Mouse (Mus musculus) left cerebral cortex, adult 18-20 months (tissue): ENCODE data around the gene Iqcf3. TPM values are rescaled to one million over a fixed set of nuclear protein-coding genes. Genes with fewer than 3 reads are reported as not detected.
"Not testable (repeated sequence)": the region's sequence is repeated elsewhere in the genome, so short reads cannot be mapped to it uniquely, and the experiment has no call there.

ENCODE experiments used
- DNase-seq, 2 experiments: peaks; one replicate each; pipeline ENCODE4 v3.0.0; 2021 to 2022; ENCODE audit warnings: low spot score in 2 of 2, mixed read lengths in 1 of 2
- total RNA-seq, 2 experiments: library from RNA; stranded (reverse); gene quantifications; 2 replicates each; pipeline ENCODE4 v1.2.3; 2021

The Iqcf3 gene
- total RNA-seq, 2 experiments from 2014 or later, result not detected

DNA sequence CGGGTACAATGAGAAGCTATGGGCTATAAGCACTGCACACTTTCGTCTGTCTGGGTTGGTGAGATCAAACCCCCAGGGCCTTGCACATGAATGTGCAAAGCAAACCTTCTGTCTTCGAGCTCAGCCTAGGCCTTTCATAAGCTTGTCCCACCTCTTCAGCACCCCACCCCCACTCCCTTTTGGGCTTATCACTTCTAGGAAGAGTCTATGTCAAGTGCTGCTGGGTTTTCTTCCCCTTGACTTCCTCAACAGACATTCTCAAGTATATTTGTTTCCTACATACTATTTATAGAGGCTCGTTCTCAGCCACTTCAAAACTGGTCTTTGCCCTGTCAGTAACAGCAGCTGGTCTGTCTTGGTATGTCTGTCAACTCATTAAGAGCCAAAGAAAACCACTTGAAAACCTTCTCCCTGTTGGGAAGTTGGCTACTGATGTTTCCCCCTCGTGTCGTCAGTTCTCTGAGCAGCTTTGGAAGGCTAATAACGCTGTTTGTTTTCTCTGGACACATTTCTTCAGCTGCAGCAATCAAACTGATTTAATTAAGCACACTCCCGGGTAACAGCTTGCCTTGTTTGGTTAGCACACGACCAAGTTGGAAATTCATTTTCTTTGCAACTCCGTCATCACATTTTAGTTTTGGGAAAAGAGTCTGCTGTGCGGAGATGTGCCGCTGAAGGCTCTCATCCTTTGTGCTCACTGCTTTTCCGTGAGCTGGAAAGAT, 48.5 kb downstream of the Iqcf3 start:
- no peak for DNase-seq

DNA sequence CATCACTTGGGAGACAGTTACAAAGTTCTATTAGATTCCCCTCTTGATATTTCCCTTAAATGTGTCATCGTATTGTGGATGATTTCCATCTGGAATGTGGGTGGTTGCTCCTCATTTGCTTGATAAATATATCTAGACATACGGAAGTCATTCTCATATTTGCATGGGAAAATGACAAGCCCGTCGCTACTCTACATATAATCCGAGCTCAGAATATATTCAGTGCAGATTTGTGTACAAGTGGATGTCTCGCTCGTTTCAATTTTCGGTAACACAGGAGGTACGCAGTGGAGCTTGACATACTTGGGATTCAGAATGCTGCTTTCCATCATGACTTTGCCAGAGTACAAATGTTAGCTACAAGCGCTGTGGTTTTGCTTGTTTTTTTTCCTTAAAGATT, 52.1 kb downstream of the Iqcf3 start:
- DNase-seq, result no peak

DNA sequence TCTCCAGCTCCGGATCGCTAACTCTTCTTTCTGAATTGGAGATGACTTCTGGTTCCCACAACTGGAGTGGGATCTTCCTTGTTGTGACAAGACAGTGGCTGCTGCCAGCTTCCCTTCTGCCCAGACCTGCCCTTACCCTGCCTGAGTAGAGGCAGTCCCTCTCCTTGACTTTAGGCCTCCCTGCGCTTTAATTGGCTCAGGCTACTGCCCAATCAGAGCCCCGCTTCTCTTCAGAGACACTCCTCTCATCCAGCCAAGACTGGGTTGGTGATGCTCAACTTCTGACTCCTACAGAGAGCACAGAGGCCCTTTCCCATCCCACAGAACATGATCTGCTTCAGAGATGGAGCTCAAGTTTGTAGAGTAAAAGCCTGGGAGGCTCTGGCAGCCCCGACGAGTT, 57.2 kb downstream of the Iqcf3 start:
- DNase-seq, result no peak

DNA sequence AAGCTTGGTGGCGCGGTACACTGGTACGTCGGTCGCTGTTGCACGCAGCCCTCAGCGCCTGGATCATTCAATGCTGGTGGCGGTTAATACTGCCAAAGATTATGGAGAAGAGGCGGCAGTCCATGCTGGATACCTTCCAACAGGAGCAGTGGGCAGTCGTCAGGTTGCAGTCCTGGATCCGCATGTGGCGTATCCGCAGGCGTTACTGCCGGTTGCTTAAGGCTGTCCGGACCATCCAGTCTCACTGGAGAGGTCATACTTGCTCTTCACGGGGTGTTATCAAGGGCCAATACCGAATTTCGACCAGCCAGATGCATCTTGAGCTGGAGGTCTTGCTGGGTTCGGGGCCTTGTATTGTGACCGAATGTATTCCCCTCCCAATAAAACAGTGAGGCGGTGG, 59.6 kb downstream of the Iqcf3 start:
- no peak for DNase-seq

DNA sequence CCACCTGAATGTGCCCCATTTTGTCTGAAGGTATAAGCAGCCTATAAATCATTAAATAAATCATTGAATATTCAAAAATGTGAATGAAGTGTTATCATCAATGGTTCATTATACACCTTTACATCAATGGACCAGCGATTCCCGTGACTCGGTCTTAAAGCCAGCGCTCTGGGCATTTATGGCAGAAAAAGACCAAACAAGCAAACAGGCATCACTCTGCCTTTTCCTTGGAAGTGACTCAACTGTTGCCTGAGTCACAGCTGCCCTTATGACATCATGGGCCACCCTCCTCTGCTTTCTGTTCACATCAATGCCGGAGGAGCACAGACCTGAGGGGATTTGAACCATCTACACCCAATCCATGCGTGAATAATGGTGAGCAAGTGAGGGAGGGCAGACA, 61.8 kb downstream of the Iqcf3 start, which contains the start of gene Iqcf1:
Gene Iqcf1 (plus strand): TSS at position 301 of the 400 bp plus-strand sequence.
- no peak for DNase-seq

DNA sequence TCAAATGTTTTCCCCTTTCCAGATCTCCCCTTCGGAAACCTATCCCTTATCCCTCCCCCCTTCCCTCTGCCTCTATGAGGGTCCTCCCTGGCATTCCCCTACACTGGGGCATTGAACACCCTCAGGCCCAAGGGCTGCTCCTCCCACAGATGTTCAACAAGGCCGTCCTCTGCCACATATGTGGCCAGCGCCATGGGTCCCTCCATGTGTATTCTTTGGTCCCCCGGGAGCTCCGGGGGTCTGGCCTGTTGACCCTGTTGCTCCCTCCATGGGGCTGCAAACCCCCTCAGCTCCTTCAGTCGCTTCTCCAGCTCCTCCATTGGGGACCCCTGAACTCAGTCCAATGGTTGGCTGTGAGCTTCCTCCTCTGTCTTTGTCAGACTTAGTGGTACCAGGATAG, 73.8 kb downstream of the Iqcf3 start:
- DNase-seq, result not testable (repeated sequence)

DNA sequence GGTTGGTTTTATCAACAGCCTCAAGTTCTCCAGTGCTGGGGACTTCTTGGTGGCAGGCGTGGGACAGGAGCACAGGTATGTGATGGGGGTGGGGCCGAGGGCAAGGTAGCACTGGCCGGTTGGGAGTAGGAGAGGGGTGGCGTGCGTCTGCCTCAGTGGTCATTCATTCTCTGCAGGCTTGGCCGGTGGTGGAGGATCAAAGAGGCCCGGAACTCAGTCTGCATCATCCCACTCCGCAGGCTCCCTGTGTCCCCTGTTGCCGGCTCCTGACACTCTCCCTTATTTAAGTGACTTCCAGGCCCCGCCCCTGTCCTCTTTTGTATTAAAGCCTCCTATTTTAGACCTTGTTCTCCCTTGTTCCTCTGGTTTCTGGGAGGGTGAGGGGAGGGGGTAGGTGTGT, 76.4 kb downstream of the Iqcf3 start:
- DNase-seq, result no peak

DNA sequence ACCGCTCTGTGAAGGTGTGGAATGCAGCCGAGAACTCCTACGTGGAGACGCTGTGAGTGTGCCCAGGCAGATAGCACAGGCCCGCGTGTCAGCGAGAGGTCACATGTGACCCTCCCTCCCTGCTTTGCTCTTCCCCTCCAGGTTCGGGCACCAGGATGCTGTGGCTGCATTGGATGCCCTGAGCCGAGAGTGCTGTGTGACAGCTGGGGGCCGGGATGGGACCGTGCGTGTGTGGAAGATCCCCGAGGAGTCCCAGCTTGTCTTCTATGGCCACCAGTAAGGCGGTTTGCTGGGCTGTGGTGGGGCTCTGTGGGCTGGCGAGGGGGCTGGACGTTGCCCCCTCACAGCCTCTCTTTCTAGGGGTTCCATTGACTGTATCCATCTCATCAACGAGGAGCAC, 77.8 kb downstream of the Iqcf3 start:
- DNase-seq, result no peak

DNA sequence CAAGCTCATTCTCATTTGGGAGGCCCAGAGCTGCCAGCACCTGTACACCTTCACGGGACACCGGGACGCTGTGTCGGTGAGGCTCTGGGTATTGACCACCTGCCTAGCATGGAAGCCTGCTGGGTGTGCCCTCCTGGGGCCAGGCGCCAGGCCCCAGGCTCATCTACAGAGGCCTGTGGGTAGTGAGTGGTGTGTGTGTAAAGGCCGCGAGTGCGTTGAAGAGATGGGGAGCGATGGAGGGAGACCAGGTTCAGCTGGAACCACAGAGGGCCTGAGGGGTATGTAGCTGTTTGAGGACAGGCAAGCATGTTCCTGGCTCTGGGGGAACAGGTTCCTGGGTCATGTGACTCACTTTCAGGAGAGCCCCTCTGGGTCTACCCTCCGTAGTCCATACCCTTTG, 78.3 kb downstream of the Iqcf3 start:
- no peak for DNase-seq

DNA sequence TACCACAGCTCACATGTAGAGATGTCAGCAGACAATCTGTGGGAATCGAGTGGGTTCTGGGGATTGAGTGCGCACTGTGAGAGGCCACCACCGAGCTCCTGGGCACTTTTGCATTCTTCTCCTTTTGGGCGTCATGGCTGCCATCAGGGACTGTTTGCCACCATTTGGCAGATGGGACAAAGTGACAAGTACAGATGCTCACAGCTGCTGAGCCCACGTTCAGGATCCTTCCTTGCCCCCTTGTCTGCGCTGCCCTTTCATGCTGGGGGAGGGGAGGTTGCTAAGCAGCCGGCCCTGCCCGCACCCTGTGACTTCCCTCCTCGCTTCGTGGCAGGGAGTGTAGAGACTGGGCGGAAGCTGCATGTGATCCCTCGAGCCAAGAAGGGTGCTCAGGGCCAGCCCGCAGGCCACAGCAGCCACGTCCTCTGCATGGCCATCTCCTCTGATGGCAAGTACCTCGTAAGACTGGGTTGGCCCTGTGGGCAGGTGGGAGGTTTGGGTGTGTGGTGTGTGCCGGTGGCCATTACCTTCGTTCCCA, 78.8 kb downstream of the Iqcf3 start:
- no peak for DNase-seq

DNA sequence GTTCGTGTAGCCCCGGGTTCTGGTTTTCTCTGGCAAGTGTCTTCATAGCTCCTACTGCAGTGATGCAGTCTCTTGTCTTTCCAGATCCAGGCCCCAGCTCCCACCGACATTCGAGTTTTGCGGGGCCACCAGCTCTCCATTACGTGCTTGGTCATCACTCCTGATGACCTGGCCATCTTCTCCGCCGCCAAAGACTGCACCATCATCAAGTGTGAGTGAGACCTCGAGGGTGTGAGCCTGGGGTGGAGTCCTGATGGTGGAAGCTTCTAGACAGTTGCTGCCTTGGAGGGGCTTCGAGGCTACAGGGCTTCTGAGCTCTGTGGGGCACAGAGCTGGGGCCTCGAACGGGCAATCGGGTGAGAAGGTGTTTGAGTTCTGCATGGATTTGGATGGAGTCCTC, 79.8 kb downstream of the Iqcf3 start:
- no peak for DNase-seq

DNA sequence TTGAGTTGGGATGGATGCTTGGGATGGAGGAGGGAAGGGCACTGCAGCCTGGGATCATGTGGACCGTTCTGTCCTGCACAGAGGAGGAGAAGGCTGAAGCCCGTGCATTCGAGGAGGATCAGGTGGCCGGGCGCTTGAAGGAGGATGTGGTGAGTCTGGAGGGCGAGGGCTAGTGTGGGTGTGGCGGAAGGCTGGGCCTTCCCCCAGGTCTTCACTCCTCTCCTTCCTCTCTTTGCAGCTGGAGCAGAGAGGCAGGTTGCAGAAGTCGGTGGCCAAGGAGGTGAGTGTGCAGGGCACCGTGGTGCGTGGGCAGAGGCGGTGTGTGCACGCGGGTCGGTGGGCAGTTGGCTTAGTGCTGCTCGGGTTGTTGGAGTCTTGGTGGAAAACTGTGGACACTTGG, 80.4 kb downstream of the Iqcf3 start:
- DNase-seq, result peak in 1 of 2 experiments; percentile 0

DNA sequence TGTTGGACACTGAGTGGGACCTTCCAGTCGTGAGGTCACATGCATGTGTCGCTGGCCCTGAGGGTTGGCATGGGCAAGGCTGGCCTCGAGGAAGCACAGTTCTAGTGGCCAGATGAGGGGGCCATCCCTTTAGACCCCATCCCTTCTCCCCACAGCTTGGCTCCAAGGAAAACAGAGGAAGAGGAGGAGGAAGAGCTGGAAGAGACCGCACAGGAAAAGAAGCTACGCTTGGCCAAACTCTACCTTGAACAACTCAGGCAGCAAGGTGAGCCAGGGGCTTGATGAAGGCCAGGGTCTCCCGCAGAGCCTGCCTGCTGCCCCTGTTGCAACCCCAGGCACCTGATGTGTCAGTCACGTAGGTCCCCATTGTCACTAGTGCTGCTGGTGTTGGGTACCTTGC, 80.9 kb downstream of the Iqcf3 start:
- no peak for DNase-seq

DNA sequence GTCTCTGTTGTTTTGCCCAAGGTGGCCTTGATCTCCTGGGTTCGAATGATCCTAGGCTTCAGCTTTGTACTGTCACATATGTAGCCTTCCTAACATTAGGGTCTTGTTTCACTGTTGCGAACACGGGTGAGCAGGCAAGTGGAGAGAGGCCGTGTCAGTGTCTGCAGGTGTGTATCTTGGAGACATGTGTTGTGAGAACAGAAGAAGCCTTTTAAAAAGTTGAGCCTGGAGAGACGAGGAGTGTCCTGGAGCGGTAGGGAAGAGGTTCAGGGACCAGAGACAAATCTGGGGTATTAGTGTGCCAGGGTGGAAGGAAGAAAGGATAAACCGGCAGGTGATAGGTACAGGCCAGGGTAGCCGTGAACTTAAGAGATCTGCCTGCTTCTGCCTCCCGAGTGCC, 83.3 kb downstream of the Iqcf3 start:
- DNase-seq, result peak in 1 of 2 experiments; percentile 1

DNA sequence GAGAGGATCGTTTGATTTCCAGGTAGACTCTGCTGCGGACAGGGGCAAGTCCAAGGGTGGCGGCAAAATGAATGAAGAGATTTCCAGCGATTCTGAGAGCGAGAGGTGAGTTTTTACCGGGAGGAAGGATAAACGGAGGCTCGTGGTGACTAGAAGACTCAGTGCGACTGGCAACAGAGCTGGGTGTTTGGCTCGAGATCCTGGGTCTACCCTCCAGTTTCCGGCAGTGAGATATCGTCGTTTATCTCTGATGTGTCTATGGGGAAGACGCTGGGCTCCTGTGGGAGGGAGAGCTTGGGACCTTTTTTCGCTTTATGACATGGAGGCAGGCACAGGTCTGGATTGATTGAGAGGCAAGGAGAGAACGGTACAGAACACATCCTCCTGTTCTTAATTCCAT, 83.8 kb downstream of the Iqcf3 start:
- DNase-seq, result peak in 1 of 2 experiments; percentile 1

DNA sequence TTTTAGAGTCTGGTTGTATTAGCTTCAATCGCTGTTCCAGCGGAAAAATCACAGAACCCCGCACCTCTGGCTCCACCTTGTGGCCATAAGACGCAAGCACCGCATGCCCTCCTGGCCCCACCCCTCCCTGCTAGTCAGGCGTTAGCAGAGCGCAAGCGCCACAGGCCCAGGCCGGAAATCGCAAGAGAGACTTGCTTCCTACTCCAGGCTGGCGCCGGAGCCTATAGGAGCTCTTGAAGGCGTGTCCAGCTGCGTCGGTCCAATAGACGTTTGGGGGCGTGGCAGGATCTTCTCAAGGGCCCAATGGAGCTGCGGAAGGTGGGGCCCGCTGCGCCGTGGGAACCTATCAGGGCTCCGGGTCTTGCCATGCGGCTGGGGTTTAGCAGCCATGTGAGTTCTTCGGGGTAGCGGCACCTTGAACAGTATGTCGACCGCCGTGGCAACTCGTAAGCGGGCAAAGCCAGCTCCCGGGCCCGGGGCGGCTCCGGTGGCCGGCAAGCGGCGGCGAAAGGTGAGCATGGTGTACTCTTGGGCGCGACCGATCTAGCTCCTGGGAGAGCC, 84.4 kb downstream of the Iqcf3 start, which contains the start of gene Parp3:
Gene Parp3 (minus strand): TSS at position 26 of the 561 bp plus-strand sequence.
- DNase-seq, result peak; percentile 97 to 99

DNA sequence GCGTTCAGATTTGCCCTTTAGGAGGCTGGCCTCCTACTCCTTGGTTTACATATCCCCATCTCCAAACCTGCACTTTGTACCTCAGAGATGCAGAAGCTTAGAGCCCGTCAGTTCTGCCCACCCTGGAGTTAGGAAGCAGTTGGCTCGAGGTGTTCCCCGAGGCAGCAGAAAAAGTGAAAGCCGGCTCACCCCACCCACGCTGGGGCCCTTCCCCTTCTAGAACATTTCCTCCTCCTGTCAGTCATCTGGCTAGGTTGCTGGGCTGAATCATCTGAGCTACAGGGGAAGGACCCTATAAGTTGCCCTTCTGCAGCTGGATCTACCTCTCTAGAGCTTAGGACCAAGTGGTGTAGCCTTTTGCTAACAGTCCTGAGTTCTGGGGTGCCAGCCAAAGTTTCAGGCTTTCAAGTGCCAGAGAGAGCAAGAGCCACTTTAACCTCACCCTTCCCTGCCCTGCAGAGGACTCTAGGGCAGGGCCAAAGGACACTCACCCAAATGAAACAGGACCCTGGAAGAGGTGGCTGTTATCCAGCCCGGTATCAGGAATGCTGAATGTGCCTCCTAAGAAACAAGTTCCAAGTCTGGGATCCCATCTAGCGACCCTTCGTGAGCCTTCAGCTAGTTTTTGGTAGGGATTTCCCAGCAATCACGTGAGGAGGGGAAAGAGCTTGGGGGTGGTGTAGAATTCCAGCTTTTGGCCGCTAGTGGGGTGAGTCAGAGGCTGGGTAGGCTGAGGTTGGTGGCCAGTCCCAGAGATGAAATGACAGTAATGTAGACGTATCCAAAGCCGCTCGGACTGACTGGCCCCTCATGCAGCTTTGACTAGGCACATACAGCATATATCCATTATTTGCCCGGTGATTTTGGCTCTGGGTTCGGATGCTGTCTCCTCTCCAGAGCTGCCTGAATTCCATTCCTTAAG, 85.2 kb downstream of the Iqcf3 start:
- DNase-seq, result peak; percentile 19 to 25

DNA sequence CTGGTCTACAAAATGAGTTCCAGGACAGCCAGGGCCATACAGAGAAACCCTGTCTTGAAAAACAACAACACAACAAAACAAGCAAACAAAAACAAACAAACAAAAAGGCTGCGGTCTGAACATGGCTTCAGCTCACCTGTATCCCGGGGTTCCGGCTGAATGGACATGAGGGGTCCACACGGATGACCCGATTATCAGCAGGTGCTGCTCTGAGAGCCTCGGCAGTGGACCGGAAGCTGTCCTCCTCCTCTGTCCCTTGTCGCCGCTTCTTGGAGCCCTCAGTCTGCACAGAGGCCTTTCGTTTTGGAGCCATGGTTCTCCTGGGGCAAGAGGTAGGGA, 85.8 kb downstream of the Iqcf3 start, which contains the start of gene Rrp9:
Gene Rrp9 (plus strand): TSS at position 301 of the 339 bp plus-strand sequence.
- peak in 1 of 2 experiments; percentile 1 for DNase-seq

DNA sequence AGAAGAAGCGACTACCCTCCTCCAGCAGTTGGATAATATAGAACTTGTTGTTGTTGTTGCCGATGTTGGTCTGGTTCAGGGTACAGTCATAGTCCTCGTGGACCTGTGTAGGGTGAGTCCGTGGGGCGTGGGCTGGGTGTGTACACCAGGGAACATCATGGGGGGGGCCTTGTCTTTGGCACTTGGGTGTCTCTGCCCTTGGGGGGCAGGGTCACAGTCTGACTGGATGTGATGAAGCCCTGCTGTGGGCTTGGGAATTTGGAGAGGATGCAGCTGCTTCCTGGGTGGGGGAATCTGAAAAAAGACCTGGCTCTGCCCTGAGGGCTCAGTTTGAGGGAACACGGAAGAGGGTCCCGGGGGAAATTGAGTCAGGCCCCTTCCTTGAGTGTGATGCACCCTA, 86.4 kb downstream of the Iqcf3 start:
- DNase-seq, result peak; percentile 1 to 2

DNA sequence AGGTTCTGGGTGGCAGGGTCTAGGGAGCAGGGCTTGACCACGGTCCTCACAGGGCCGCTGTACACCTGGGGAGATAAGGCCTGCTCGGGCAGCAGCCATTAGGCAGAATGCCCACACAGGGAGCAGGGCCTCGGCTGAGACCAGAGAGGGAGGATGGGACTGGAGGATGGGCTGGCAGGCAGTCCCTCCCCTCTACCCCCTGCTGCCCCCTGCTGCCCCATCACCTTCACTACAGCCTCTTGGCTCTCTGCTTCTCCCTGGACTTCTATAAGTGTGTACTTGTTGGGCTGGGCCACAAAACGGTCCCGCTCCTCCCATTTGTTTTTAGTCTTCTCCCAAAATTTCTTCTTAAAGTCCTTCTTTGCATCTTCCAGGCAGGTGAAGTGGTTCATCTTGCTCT, 87.0 kb downstream of the Iqcf3 start:
- peak; percentile 59 to 60 for DNase-seq

DNA sequence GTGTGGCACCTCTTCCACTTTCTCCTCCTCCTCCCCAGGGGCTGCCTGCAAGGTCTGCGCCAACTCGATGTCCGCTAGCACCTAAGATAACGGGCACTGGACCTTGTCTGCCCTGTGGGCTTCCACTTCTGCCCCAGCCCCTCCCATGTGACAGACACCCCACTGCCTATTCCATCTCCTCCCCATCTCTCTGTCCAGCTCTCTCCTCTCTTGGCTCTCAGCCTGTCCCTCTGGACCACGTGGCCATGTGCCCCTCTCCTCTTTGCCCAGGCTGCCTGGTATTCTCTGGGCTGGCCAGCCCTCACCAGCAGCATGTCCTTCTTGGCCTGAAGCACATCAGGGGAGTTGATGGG, 87.7 kb downstream of the Iqcf3 start:
- DNase-seq, result peak; percentile 1 to 4
